Mouse (Mus musculus) adrenal gland, postnatal 25 days (tissue): ENCODE measurements around the gene Akr1d1. TPM values are rescaled to one million over a fixed set of nuclear protein-coding genes. Genes with fewer than 3 reads are reported as not detected.

Source experiments
- total RNA-seq: library from RNA; stranded (reverse); gene quantifications from 2 replicates; pipeline ENCODE4 v1.2.3, GENCODE M21; 2021

Gene Akr1d1
- total RNA-seq, 1 experiment from 2014 or later, result 908 TPM

Other genes with a start within 250 kb of the Akr1d1 start
- gene Dgki, start 230.0 kb upstream of the Akr1d1 start, total RNA-seq, result 2.0 and 2.8 TPM in 2 replicates
- gene Creb3l2, start 88.0 kb upstream of the Akr1d1 start, total RNA-seq, result 78.9 and 95.9 TPM in 2 replicates